Mouse (Mus musculus) liver, embryonic 11.5 days (tissue): ENCODE data around the gene Slit3. TPM values are rescaled to one million over a fixed set of nuclear protein-coding genes. Genes with fewer than 3 reads are reported as not detected.

Experiments used
- ATAC-seq: fragments of 200-750 bp; cut with Nextera tagmentation; replicated peaks from 2 replicates; pipeline ENCODE4 v1.8.0; 2017; ENCODE audit warnings: moderate number of reproducible peaks, mild to moderate bottlenecking, moderate TSS enrichment, moderate library complexity; ENCODE audit not compliant: low FRiP score
- DNase-seq: peaks from one replicate; pipeline ENCODE4 v3.0.0-alpha.2; 2017; ENCODE audit warnings: low spot score
- H3K27ac ChIP-seq: fragments of 300-500 bp; sonication (generic); 2 replicates; pipeline ENCODE4 v1.5.1; 2014; ENCODE audit warnings: mild to moderate bottlenecking, low read depth, low read length, control low read depth
- H3K27me3 ChIP-seq: fragments of 300-500 bp; sonication (generic); replicated peaks from 2 replicates; pipeline ENCODE4 v1.6.1; 2014; ENCODE audit warnings: low read length, mixed read lengths; ENCODE audit not compliant: control insufficient read depth, insufficient read depth
- H3K36me3 ChIP-seq: fragments of 300-500 bp; sonication (generic); 2 replicates; pipeline ENCODE4 v1.6.1; 2014; ENCODE audit warnings: mild to moderate bottlenecking, low read length, moderate library complexity, mixed read lengths; ENCODE audit not compliant: control insufficient read depth, insufficient read depth
- H3K4me1 ChIP-seq: fragments of 300-500 bp; sonication (generic); replicated peaks from 2 replicates; pipeline ENCODE4 v1.6.1; 2014; ENCODE audit warnings: low read length, mixed read lengths; ENCODE audit not compliant: control insufficient read depth, insufficient read depth
- H3K4me2 ChIP-seq: fragments of 300-500 bp; sonication (generic); 2 replicates; pipeline ENCODE4 v1.6.1; 2014; ENCODE audit warnings: mild to moderate bottlenecking, control low read depth, moderate library complexity
- H3K4me3 ChIP-seq: fragments of 300-500 bp; sonication (generic); 2 replicates; pipeline ENCODE4 v1.5.1; 2014; ENCODE audit warnings: low read depth, low read length, control low read depth
- H3K9ac ChIP-seq: fragments of 300-500 bp; sonication (generic); 2 replicates; pipeline ENCODE4 v1.6.1; 2014; ENCODE audit warnings: low read depth, low read length, control low read depth
- H3K9me3 ChIP-seq: fragments of 300-500 bp; sonication (generic); 2 replicates; pipeline ENCODE4 v1.6.1; 2016; ENCODE audit warnings: low read length, inconsistent platforms, mixed read lengths; ENCODE audit not compliant: control insufficient read depth
- WGBS: fragments of 180-500 bp; shearing (Covaris S2); extraction: QIAGEN DNeasy Blood & Tissue Kit; methylation state at CpG from one replicate; pipeline ENCODE4 v1.1.7; 2014; 5-methylcytosine and 5-hydroxymethylcytosine counted together
- polyA plus RNA-seq: library from polyadenylated mRNA; unstranded; fragments of >200 nt; fragmentation: Nextera tagmentation; extraction: Ambion mirVana; gene quantifications from 2 replicates; pipeline ENCODE4 v1.2.1, GENCODE M21; 2014

Gene Slit3
- polyA plus RNA-seq, 1 experiment from 2014 or later, result 6.8 TPM

GRCm38 (mm10) chr11:35305910-35306309, 184.9 kb downstream of the Slit3 start:
- no peak overlapping the region for H3K4me3 ChIP-seq
- no peaks in the 10 kb centered on the region for H3K9me3 ChIP-seq
- ATAC-seq (no peak), DNase-seq (no peak)
- no peaks in the 10 kb centered on the region for H3K27me3 ChIP-seq
- no peak overlapping the region for H3K4me2 ChIP-seq
- no peaks in the 10 kb centered on the region for H3K36me3 ChIP-seq
- no peaks in the 10 kb centered on the region for H3K4me1 ChIP-seq
- H3K9ac ChIP-seq, result no peak overlapping the region
- no peak overlapping the region for H3K27ac ChIP-seq
- whole genome bisulfite sequencing, result 75% methylated on average over 3 of the region's 3 CpGs

GRCm38 (mm10) chr11:35306922-35307321, 185.9 kb downstream of the Slit3 start:
- Histone ChIP-seq H3K36me3 (no peaks in the 10 kb centered on the region), H3K9ac (no peak overlapping the region), H3K27me3 (no peaks in the 10 kb centered on the region), H3K4me2 (no peak overlapping the region), H3K4me1 (no peaks in the 10 kb centered on the region), H3K27ac (no peak overlapping the region), H3K4me3 (no peak overlapping the region), H3K9me3 (no peaks in the 10 kb centered on the region)
- DNase-seq (no peak), ATAC-seq (no peak)
- WGBS, result 82% methylated on average over 5 of the region's 5 CpGs

GRCm38 (mm10) chr11:35307992-35308391, 187.0 kb downstream of the Slit3 start:
- Histone ChIP-seq H3K4me1 (no peaks in the 10 kb centered on the region), H3K9ac (no peak overlapping the region), H3K4me2 (no peak overlapping the region), H3K27me3 (no peaks in the 10 kb centered on the region), H3K9me3 (no peaks in the 10 kb centered on the region), H3K4me3 (no peak overlapping the region), H3K27ac (no peak overlapping the region), H3K36me3 (no peaks in the 10 kb centered on the region)
- DNase-seq, result no peak
- 74% methylated on average over 4 of the region's 4 CpGs for WGBS
- no peak for ATAC-seq

- 57% methylated on average over 5 of the region's 5 CpGs for WGBS
- H3K4me3 ChIP-seq, result no peak overlapping the region
- H3K4me2 ChIP-seq, result no peak overlapping the region
- H3K27ac ChIP-seq, result no peak overlapping the region
- no peaks in the 10 kb centered on the region for H3K27me3 ChIP-seq
- H3K4me1 ChIP-seq, result no peaks in the 10 kb centered on the region; the same call in 1 of the 2 replicates
- no peaks in the 10 kb centered on the region for H3K9me3 ChIP-seq
- H3K36me3 ChIP-seq, result no peaks in the 10 kb centered on the region
- ATAC-seq (no peak), DNase-seq (no peak)
- H3K9ac ChIP-seq, result no peak overlapping the region
These were observed 194.5 kb downstream of the Slit3 start for GRCm38 (mm10) chr11:35315449-35316028.

- no peaks in the 10 kb centered on the region for H3K36me3 ChIP-seq
- H3K27me3 ChIP-seq, result no peaks in the 10 kb centered on the region
- no peak for ATAC-seq
- H3K4me3 ChIP-seq, result no peak overlapping the region
- WGBS, result 90% methylated on average over 5 of the region's 5 CpGs
- no peak overlapping the region for H3K9ac ChIP-seq
- no peaks in the 10 kb centered on the region for H3K9me3 ChIP-seq
- DNase-seq, result no peak
- H3K27ac ChIP-seq, result no peak overlapping the region
- no peak overlapping the region for H3K4me2 ChIP-seq
- no peaks in the 10 kb centered on the region; the same call in 1 of the 2 replicates for H3K4me1 ChIP-seq
These were observed 196.2 kb downstream of the Slit3 start for GRCm38 (mm10) chr11:35317221-35317620.

- Histone ChIP-seq H3K27me3 (no peaks in the 10 kb centered on the region), H3K9me3 (no peaks in the 10 kb centered on the region), H3K27ac (no peak overlapping the region), H3K4me1 (no peaks in the 10 kb centered on the region; the same call in 1 of the 2 replicates), H3K36me3 (no peaks in the 10 kb centered on the region), H3K4me2 (no peak overlapping the region), H3K9ac (no peak overlapping the region), H3K4me3 (no peak overlapping the region)
- DNase-seq (no peak), ATAC-seq (no peak)
- WGBS, result 62% methylated on average over 7 of the region's 7 CpGs
These were observed 196.9 kb downstream of the Slit3 start for GRCm38 (mm10) chr11:35317775-35318432.

- no peak for ATAC-seq
- 84% methylated on average over 12 of the region's 12 CpGs for WGBS
- no peak for DNase-seq
- Histone ChIP-seq H3K27ac (no peak overlapping the region), H3K36me3 (no peaks in the 10 kb centered on the region), H3K9ac (no peak overlapping the region), H3K4me2 (no peak overlapping the region), H3K4me3 (no peak overlapping the region), H3K9me3 (no peaks in the 10 kb centered on the region), H3K27me3 (no peaks in the 10 kb centered on the region), H3K4me1 (no peaks in the 10 kb centered on the region; the same call in 1 of the 2 replicates)
These were observed 197.5 kb downstream of the Slit3 start for GRCm38 (mm10) chr11:35318433-35319020.

GRCm38 (mm10) chr11:35320518-35320917, 199.5 kb downstream of the Slit3 start:
- DNase-seq (no peak), ATAC-seq (no peak)
- no peaks in the 10 kb centered on the region for H3K9me3 ChIP-seq
- H3K27me3 ChIP-seq, result no peaks in the 10 kb centered on the region
- no peak overlapping the region for H3K9ac ChIP-seq
- H3K4me3 ChIP-seq, result no peak overlapping the region
- H3K36me3 ChIP-seq, result no peaks in the 10 kb centered on the region
- WGBS, result 83% methylated on average over 3 of the region's 3 CpGs
- H3K27ac ChIP-seq, result no peak overlapping the region
- no peaks in the 10 kb centered on the region; the same call in 1 of the 2 replicates for H3K4me1 ChIP-seq
- H3K4me2 ChIP-seq, result no peak overlapping the region

GRCm38 (mm10) chr11:35324397-35324796, 203.4 kb downstream of the Slit3 start:
- DNase-seq (no peak), ATAC-seq (no peak)

More at GRCm38 (mm10) chr11:35324397-35324796, 203.4 kb downstream of the Slit3 start:
- H3K27me3 ChIP-seq, result no peaks in the 10 kb centered on the region
- 56% methylated on average over 5 of the region's 5 CpGs for WGBS
- H3K9ac ChIP-seq, result no peak overlapping the region
- H3K9me3 ChIP-seq, result no peaks in the 10 kb centered on the region
- H3K4me2 ChIP-seq, result no peak overlapping the region
- no peaks in the 10 kb centered on the region for H3K4me1 ChIP-seq
- no peaks in the 10 kb centered on the region for H3K36me3 ChIP-seq
- H3K4me3 ChIP-seq, result no peak overlapping the region
- no peak overlapping the region for H3K27ac ChIP-seq
